Mouse (Mus musculus): ENCODE data around the gene Cdc42bpg. TPM values are rescaled to one million over a fixed set of nuclear protein-coding genes. Genes with fewer than 3 reads are reported as not detected.
A peak's percentile ranks its signal among the peaks of the same experiment; 100 is the strongest.

Gene Cdc42bpg
- total RNA-seq, 2 experiments from 2014 or later: 2.6 to 4.8 TPM

- DNase-seq (ENCODE audit: extremely low spot score in 1 of 2, low spot score in 2 of 2): no peak
- intact Hi-C loops (cut with DNase I): no loop called here
These were observed 32.2 kb upstream of the Cdc42bpg start for GRCm38 (mm10) chr19:6273998-6274608.

- intact Hi-C loops (cut with DNase I): no loop called here
- no peak for DNase-seq (ENCODE audit: extremely low spot score in 1 of 2, low spot score in 2 of 2)
These were observed 30.4 kb upstream of the Cdc42bpg start for GRCm38 (mm10) chr19:6275740-6276389.

GRCm38 (mm10) chr19:6276426-6277421, 29.5 kb upstream of the Cdc42bpg start, which contains the start of gene Ehd1:
Ehd1 (plus strand) TSS chr19:6276725.
- intact Hi-C loops (cut with DNase I): no loop called here
- peak; percentile 95 to 98 for DNase-seq (ENCODE audit: extremely low spot score in 1 of 2, low spot score in 2 of 2)

- DNase-seq (ENCODE audit: extremely low spot score in 1 of 2, low spot score in 2 of 2): peak in 1 of 2 experiments; percentile 65
- intact Hi-C loops (cut with DNase I): no loop called here
These were observed 28.4 kb upstream of the Cdc42bpg start for GRCm38 (mm10) chr19:6277661-6278438.

- intact Hi-C loops (cut with DNase I): no loop called here
- no peak for DNase-seq (ENCODE audit: extremely low spot score in 1 of 2, low spot score in 2 of 2)
These were observed 27.7 kb upstream of the Cdc42bpg start for GRCm38 (mm10) chr19:6278439-6279073.

GRCm38 (mm10) chr19:6279481-6280144, 26.6 kb upstream of the Cdc42bpg start:
- DNase-seq (ENCODE audit: extremely low spot score in 1 of 2, low spot score in 2 of 2): no peak
- intact Hi-C loops (cut with DNase I): no loop called here

- intact Hi-C loops (cut with DNase I): no loop called here
- no peak for DNase-seq (ENCODE audit: extremely low spot score in 1 of 2, low spot score in 2 of 2)
These were observed 25.7 kb upstream of the Cdc42bpg start for GRCm38 (mm10) chr19:6280554-6280953.

GRCm38 (mm10) chr19:6281122-6282020, 24.9 kb upstream of the Cdc42bpg start:
- intact Hi-C loops (cut with DNase I): no loop called here

GRCm38 (mm10) chr19:6283001-6283400, 23.3 kb upstream of the Cdc42bpg start:
- DNase-seq (ENCODE audit: extremely low spot score in 1 of 2, low spot score in 2 of 2): no peak
- intact Hi-C loops (cut with DNase I): no loop called here

More at GRCm38 (mm10) chr19:6281122-6282020, 24.9 kb upstream of the Cdc42bpg start:
- no peak for DNase-seq (ENCODE audit: extremely low spot score in 1 of 2, low spot score in 2 of 2)

- intact Hi-C loops (cut with DNase I): no loop called here
- no peak for DNase-seq (ENCODE audit: extremely low spot score in 1 of 2, low spot score in 2 of 2)
These were observed 21.8 kb upstream of the Cdc42bpg start for GRCm38 (mm10) chr19:6284502-6284901.

GRCm38 (mm10) chr19:6285226-6285625, 21.0 kb upstream of the Cdc42bpg start:
- no peak for DNase-seq (ENCODE audit: extremely low spot score in 1 of 2, low spot score in 2 of 2)
- intact Hi-C loops (cut with DNase I): no loop called here

GRCm38 (mm10) chr19:6285632-6286433, 20.4 kb upstream of the Cdc42bpg start:
- intact Hi-C loops (cut with DNase I): no loop called here
- no peak for DNase-seq (ENCODE audit: extremely low spot score in 1 of 2, low spot score in 2 of 2)

GRCm38 (mm10) chr19:6286434-6287401, 19.5 kb upstream of the Cdc42bpg start:
- intact Hi-C loops (cut with DNase I): no loop called here
- DNase-seq (ENCODE audit: extremely low spot score in 1 of 2, low spot score in 2 of 2): no peak

GRCm38 (mm10) chr19:6288236-6288894, 17.9 kb upstream of the Cdc42bpg start:
- no peak for DNase-seq (ENCODE audit: extremely low spot score in 1 of 2, low spot score in 2 of 2)
- intact Hi-C loops (cut with DNase I): no loop called here

Measured in left cerebral cortex, postnatal 10 days (tissue).